Mouse (Mus musculus) liver, embryonic 11.5 days (tissue): ENCODE results near the gene Pik3c2b. TPM values are rescaled to one million over a fixed set of nuclear protein-coding genes. Genes with fewer than 3 reads are reported as not detected.

Experiments used
- ATAC-seq: fragments of 200-750 bp; cut with Nextera tagmentation; replicated peaks from 2 replicates; pipeline ENCODE4 v1.8.0; 2017; ENCODE audit warnings: moderate number of reproducible peaks, mild to moderate bottlenecking, moderate TSS enrichment, moderate library complexity; ENCODE audit not compliant: low FRiP score
- DNase-seq: peaks from one replicate; pipeline ENCODE4 v3.0.0-alpha.2; 2017; ENCODE audit warnings: low spot score
- H3K27ac ChIP-seq: fragments of 300-500 bp; sonication (generic); 2 replicates; pipeline ENCODE4 v1.5.1; 2014; ENCODE audit warnings: mild to moderate bottlenecking, low read depth, low read length, control low read depth
- H3K27me3 ChIP-seq: fragments of 300-500 bp; sonication (generic); replicated peaks from 2 replicates; pipeline ENCODE4 v1.6.1; 2014; ENCODE audit warnings: low read length, mixed read lengths; ENCODE audit not compliant: control insufficient read depth, insufficient read depth
- H3K36me3 ChIP-seq: fragments of 300-500 bp; sonication (generic); 2 replicates; pipeline ENCODE4 v1.6.1; 2014; ENCODE audit warnings: mild to moderate bottlenecking, low read length, moderate library complexity, mixed read lengths; ENCODE audit not compliant: control insufficient read depth, insufficient read depth
- H3K4me1 ChIP-seq: fragments of 300-500 bp; sonication (generic); replicated peaks from 2 replicates; pipeline ENCODE4 v1.6.1; 2014; ENCODE audit warnings: low read length, mixed read lengths; ENCODE audit not compliant: control insufficient read depth, insufficient read depth
- H3K4me2 ChIP-seq: fragments of 300-500 bp; sonication (generic); 2 replicates; pipeline ENCODE4 v1.6.1; 2014; ENCODE audit warnings: mild to moderate bottlenecking, control low read depth, moderate library complexity
- H3K4me3 ChIP-seq: fragments of 300-500 bp; sonication (generic); 2 replicates; pipeline ENCODE4 v1.5.1; 2014; ENCODE audit warnings: low read depth, low read length, control low read depth
- H3K9ac ChIP-seq: fragments of 300-500 bp; sonication (generic); 2 replicates; pipeline ENCODE4 v1.6.1; 2014; ENCODE audit warnings: low read depth, low read length, control low read depth
- H3K9me3 ChIP-seq: fragments of 300-500 bp; sonication (generic); 2 replicates; pipeline ENCODE4 v1.6.1; 2016; ENCODE audit warnings: low read length, inconsistent platforms, mixed read lengths; ENCODE audit not compliant: control insufficient read depth
- WGBS: fragments of 180-500 bp; shearing (Covaris S2); extraction: QIAGEN DNeasy Blood & Tissue Kit; methylation state at CpG from one replicate; pipeline ENCODE4 v1.1.7; 2014; 5-methylcytosine and 5-hydroxymethylcytosine counted together
- polyA plus RNA-seq: library from polyadenylated mRNA; unstranded; fragments of >200 nt; fragmentation: Nextera tagmentation; extraction: Ambion mirVana; gene quantifications from 2 replicates; pipeline ENCODE4 v1.2.1, GENCODE M21; 2014

Pik3c2b gene
- polyA plus RNA-seq, 1 experiment from 2014 or later = 3.5 TPM

DNA sequence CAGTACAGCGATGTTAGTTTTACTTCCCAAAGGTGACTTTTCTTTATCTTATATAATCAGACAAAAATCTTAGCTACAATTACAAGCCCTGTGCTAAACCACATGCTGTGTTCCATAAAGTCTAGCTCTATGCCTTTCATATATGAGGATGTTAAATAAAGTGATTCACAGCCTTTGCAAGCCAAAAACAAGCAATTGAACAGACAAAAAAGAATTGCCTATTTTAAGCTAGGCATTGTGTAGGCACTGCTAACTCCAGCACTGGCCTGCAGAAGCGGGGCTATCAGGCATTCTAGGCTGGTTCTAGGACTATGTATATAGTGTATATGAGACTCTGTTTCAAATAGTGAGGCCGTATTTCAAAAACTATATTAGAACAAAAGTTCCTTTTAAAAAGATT is 106.7 kb downstream of the Pik3c2b start:
- Histone ChIP-seq H3K4me1 (no peaks in the 10 kb centered on the region), H3K27ac (no peak overlapping the region), H3K36me3 (no peaks in the 10 kb centered on the region), H3K4me3 (no peak overlapping the region), H3K9me3 (peaks cover 2% of the 10 kb centered on the region; the same call in 1 of the 2 replicates), H3K4me2 (no peak overlapping the region), H3K27me3 (no peaks in the 10 kb centered on the region), H3K9ac (no peak overlapping the region)
- 89% methylated on average over 3 of the region's 3 CpGs for WGBS
- ATAC-seq = no peak
- DNase-seq = no peak

DNA sequence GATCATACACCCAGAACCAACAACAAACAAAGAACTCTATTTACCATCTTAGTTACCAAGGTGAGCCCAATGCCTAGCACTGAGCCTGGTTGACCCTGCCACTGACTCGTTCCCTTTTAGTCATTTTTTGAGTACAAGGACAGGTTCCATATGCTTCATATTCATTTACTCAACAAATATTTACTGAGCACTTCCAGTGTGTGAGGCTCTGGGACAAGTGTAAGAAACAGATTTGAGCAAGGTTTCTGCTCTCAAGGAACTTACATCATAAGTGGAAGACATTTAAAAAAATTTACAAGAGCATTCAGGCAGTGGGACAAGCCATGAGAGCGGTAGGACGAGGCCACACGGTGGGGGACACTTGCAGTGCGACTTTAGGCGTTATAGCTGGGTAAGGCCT is 109.8 kb downstream of the Pik3c2b start:
- no peaks in the 10 kb centered on the region for H3K9me3 ChIP-seq
- no peaks in the 10 kb centered on the region for H3K4me1 ChIP-seq
- no peaks in the 10 kb centered on the region for H3K36me3 ChIP-seq
- H3K9ac ChIP-seq = no peak overlapping the region
- no peak overlapping the region for H3K4me2 ChIP-seq
- DNase-seq = no peak
- no peak overlapping the region for H3K27ac ChIP-seq
- ATAC-seq = no peak
- peaks cover 3% of the 10 kb centered on the region; the same call in 1 of the 2 replicates for H3K27me3 ChIP-seq
- 82% methylated on average over 6 of the region's 6 CpGs for WGBS
- H3K4me3 ChIP-seq = no peak overlapping the region

Other genes with a start within 250 kb of the Pik3c2b start
- gene Lrrn2, start 165.4 kb upstream of the Pik3c2b start, polyA plus RNA-seq = 1.3 and 1.4 TPM in 2 replicates
- gene Mdm4, start 15.1 kb upstream of the Pik3c2b start, polyA plus RNA-seq = 40.6 and 41.9 TPM in 2 replicates
- gene Ppp1r15b, start 85.5 kb downstream of the Pik3c2b start, polyA plus RNA-seq = 89.0 and 95.4 TPM in 2 replicates
- gene Plekha6, start 118.5 kb downstream of the Pik3c2b start, polyA plus RNA-seq = 4.1 and 4.3 TPM in 2 replicates